Mouse (Mus musculus): ENCODE results near the gene Mfrp.

The Mfrp gene

DNA sequence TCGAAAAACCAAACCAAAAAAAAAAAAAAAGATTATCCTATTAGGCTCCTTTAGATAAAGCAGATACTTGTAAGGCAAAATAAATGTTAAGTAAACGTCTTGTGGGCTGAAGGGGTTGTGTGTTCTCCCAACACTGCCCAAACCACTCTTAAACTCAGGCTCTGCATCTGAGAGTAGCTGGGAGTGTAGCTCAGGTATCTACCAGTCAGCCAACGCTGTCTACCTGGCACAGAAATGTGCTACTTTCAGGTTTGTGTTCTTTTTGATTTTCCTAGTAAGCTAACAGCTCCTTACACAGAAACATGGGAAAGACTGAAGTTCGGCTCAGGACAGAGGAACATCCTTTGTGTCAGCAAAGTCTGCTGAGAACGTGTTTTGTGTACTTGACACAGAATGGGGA is 30.7 kb downstream of the Mfrp start:
- DNase-seq, result no peak

DNA sequence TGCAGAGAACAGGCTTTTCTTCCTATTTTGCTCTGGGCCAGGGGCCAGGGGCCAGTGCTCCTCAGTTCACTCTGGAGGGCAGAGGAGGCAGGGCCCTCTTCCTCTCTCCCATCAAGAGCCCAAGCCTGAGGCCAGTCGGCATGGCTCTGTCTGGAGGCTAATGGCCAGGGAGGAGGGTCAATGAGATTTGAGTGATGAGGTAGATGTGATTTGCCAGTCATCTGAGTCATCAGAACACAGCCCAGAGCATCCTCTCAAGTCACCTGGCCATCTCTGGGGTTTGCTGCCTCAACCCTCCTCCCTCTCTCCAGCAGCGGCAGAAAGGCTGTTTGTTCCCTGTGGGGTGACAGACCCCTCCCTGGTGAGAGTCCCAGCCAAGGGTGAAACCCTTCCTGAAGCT is 31.8 kb downstream of the Mfrp start:
- DNase-seq, result no peak

DNA sequence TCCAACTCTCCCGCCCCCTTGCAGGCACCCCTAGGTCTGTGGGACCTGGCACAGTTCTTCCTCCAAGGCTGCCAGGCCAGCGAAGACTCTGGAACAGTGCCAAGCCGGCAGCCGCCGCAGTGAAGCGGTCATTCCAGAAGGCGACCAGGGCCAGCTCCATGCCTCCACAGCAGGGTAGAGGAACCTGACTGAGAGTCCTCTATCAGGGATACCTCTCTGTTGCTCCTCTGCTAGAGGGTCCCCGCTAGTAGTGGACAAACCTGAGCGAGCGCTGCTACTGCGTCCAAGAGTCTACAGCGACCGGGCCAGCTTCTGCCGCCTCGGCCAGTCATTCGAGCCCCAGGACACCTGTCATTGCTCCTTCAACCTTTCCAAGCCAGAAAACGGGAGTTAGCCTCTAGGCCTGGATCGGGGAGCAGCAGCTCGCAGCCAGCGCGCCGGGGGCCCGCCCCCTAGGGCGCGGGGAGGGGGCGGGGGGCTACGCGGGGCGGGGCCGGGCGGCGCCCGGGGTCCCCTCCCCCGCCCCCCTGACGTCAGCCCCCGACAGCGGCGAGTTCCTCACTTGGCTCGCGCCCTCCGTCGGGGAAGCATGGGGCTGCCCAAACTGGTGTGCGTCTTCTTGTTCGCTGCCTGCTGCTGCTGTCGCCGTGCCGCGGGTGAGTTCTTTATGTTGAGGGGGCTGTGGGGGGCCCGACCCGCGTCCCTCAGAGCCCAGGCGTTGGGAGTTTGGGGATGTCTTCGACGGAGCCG is 32.7 kb downstream of the Mfrp start, which contains the start of gene Mcam:
Gene Mcam, plus strand, starts transcription at position 369 of the 750 bp plus-strand sequence.
- DNase-seq, result peak; percentile 68

DNA sequence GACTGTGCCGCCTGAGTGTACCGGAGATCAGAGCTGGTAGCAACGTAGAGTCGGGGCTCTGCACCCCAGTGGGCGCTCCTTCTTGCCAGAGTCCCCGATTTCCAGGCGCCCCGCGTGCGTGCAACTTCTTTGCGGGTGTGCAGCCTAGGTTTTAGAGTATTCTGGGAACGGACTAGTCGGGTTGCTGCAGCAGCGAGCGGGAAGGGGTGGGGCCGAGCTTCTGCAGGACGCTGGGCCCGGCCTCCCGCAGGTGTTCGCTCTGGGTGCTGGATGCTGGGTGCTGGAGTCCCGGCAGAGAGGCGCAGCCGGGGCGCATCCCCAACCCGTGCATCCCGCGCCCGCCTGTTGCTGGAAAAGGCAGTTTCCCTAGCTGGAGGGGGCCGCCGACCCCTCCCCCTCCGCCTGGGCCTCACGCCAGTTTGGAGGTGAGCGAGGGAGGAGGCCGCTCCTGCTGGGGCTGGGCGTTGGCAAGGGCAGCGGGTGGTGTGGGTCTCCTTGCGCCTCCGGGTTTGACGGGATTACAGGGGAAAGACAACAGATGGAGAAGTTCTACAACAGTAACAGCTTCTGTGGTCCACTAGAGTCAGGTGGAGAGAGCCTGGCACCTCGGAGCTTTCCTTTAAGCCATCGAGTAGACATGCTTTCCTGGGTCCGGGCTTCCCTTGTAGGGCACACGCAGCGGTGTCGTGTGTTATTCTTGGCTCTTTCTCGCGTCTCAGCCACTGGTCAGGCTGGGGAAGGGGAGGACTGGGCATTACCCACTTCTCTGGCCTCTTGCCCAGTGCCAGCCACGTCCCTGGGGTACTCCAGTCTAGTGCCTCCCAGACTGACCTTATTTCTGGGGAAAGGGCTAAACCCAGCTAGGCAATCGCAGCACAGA is 33.6 kb downstream of the Mfrp start:
- peak; percentile 48 for DNase-seq

DNA sequence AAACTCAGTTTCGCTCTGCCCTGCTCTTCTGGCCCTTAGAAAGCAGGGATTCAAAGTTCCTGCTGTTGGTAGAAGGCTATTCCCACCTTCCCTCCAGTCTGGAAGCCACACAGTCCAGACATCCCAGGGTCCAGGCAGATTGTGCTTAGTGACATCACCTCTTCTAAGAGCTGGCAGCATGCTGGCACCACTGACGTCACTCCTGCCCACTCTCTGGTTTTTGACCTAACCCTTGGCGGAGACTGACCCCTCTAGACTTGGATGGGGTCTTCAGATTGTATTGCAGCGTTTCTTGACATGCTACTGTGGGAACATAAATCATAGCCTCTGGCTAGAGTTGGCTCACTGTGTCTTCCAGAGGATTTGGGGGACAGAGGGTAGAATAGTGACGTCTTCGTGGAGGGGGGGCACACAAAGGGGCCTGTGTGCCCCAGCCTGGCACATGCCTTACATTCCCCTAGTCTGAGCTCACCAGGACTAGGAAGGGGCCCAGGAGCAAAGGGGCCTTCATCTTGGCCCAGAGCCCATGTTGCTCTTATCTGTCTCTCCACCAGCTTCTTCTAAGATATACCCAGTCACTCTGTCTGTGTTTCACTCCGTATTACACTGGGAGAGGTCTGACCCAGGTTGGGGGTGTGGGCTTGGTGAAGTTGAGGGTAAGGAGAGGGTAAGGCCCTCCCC is 34.3 kb downstream of the Mfrp start:
- no peak for DNase-seq

DNA sequence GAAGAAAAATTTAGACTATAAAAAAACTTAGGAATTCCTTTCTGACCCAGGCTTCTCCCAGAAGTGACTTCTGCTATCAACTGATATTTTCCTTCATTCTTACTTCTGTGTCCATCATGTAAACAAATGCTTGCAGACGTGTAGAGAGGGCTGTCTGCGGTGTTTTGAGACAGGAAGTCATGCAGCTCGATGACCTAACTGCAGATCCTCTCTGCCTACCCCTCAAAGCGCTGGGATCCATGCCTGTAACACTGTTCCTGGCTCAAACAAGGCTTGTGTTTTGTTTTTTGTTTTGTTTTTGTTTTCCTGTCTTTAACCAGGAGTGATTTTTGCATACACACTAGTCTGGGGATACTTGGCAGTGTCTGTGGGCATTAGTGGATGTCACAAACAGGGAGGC is 36.3 kb downstream of the Mfrp start:
- DNase-seq, result no peak

DNA sequence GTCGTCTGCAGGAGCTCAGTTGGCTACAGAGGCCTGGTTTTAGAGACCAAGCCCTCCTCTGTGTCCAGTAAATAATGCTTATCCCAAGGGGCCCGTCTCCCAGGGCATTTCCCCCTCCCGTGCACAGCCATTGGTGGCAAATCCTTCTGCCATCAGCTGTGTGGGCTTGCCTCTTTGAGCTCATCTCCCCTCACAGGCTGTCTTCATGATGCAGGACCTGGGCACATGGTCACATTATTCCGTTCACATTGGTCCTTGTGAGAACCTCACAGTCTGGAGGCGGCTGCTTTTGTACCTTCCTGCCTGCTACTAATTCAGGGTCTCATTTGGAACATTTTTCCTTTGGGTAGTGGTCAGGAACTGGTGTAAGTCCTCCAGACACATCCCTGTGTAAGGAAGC is 40.4 kb downstream of the Mfrp start:
- no peak for DNase-seq

DNA sequence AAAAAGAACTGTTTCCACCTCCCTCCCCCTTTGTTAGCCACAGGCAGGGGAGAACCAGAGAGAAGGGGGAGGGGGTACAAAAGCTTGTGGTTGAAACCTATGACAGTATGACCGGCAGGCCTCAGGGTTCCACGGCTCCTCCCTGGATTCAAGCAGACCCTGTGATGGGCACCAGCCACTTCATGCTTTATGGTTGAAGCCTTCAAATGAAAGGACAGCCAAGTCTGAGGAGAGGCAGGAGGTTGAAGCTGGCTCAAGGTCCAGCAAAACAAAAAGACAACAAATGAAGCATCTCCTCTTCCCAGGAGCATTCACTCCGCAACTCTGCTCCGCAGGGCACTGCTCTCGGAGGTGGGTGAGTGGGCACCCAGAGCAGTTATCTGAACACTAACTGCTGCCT is 41.9 kb downstream of the Mfrp start:
- DNase-seq, result no peak

DNA sequence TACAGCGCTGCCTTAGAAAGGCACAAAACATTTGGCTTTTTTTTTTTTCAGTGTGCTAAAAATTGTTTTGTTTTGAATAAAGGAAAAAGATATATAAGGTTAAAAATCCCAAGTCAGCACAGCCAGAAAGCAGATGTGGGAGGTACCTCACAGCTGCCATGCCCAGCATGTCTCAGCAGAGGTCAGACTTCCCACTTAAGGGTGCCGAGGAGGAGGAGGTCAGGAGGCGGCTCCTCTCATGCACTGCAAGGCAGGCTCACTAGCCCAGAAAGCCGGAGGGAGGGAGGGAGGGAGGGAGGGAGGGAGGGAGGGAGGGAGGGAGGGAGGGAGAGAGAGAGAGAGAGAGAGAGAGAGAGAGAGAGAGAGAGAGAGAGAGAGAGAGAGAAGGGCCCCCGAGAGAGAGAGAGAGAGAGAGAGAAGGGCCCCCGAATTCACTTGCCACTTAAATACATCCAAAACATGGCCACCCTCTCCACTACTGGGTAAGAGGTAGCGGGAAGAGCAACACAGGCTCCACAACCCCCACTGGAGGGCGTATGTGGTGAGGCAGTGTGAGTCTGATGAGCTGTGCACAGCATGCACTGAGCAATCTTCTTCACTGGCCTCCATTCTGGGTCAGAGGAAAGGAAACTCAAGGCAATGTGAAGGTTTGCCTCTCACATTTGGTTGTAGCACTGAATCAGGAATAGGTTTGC is 42.6 kb downstream of the Mfrp start:
- DNase-seq, result peak; percentile 57

DNA sequence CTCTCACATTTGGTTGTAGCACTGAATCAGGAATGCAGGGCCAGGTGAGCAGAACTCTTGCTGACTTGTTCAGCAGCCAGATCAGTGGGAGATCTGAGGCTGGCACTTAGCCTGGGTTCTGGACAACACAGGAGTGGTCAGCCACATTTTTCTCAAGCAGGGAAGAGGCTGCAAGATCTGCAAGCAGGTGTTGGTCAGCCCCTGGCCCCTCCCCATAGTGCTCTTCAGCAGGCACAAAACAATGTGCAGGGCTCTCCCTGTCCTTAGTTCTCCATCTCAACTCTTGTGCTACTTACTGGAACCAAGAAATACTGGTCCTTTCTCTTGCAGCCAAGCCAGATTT is 43.2 kb downstream of the Mfrp start:
- no peak for DNase-seq

DNA sequence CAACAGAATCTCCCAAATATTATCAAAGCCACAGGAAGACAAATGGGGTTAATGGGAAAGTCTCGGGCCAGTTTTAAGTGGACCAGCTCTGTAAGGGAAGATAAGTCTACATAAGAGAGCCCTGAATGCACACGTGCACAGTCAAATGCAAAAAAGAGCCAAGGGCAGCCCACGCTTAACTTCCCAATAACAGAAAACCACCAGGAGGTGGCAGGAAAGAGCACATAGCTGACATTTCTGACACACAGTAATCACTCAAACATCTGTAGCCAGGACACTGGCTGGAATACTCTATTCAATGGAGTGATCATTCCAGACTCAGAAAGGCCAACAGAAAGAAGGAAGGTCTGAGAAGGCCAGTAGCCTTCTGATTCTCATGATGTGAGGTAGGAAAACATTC is 45.8 kb downstream of the Mfrp start:
- no peak for DNase-seq
